Mouse (Mus musculus) heart, postnatal 0 days (tissue): ENCODE data around the gene Ankrd10.

ENCODE experiments used
- CTCF ChIP-seq: IDR thresholded peaks from 2 replicates; pipeline ENCODE4 v1.5.1; 2016; ENCODE audit warnings: antibody characterized with exemption, control low read depth, low read depth
- EP300 ChIP-seq: IDR thresholded peaks from 2 replicates; pipeline ENCODE4 v1.6.1; 2016; ENCODE audit warnings: antibody characterized with exemption, low read depth

DNA sequence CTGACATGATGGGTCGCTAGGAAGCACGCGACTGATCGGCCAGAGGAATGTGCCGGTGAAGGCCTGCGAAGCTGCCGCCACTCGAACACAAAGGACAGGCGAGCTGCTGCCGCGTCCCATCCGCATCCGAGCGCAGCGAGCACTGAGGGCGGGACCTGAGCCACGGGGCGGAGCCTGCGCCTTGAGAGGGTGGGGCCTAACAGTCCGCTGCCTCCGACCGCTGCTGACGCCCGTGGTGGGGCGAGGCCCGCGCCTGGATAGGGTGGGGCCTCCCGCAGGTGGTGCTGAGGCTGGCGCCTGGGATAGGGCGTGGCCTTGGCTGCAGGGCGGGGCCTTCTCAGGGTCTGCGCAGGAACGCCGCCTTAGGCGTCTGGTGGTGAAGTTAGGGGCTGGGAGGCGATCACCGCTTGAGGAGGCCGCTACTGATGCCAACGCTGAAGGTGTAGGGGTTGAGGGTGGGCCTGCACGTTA lies at the start of gene Ankrd10:
- TF ChIP-seq CTCF (no peak), EP300 (no peak)
